ENCODE assay signal across 17 mouse cellular contexts in genomic region chr9:71492296-71493025, GRCm38 (mm10). TPM values are rescaled to one million over a fixed set of nuclear protein-coding genes. Genes with fewer than 3 reads are reported as not detected.
DNase-seq lines count a peak whose midpoint lies in the region; ATAC-seq and TF ChIP-seq lines count a peak whose summit lies in the region.
"Had no signal": no experiment of that assay in that cellular context is flagged by ENCODE, and none has a peak within 500 bp of the region (broad histone marks: within the 10 kb centered on the region; RNA-seq: fewer than 3 reads in every experiment).

No protein-coding gene starts in this region.

- in situ Hi-C loops in ES-E14 (cut with MboI; ENCODE audit: low sequenced_read_pairs in 2 of 2, unreplicated experiment in 2 of 2) = no loop called here

- no peak overlapping the region for H3K4me2 ChIP-seq in embryonic facial prominence, embryonic 14.5 days (ENCODE audit: low read depth, low read length)
- H3K4me2 ChIP-seq in forebrain, embryonic 13.5 days = no peak overlapping the region
- H3K4me2 ChIP-seq: hindbrain, embryonic 12.5 days; limb, embryonic 13.5 days had no signal

- H3K4me1 ChIP-seq in E14TG2a.4 (replicated peaks; ENCODE audit: low read depth, low read length) (peaks cover 55% of the 10 kb centered on the region), ES-E14 (ENCODE audit: control insufficient read depth in 2 of 2, insufficient read depth in 2 of 2, low read length in 2 of 2, poor library complexity in 1 of 2) (peaks cover 11 to 23% of the 10 kb centered on the region in 2 experiments)
- no peaks in the 10 kb centered on the region for H3K4me1 ChIP-seq in embryonic facial prominence, embryonic 14.5 days (ENCODE audit: control insufficient read depth, insufficient read depth, low read length)
- no peaks in the 10 kb centered on the region for H3K4me1 ChIP-seq in forebrain, embryonic 13.5 days

- H3K27me3 ChIP-seq in E14TG2a.4 (ENCODE audit: insufficient read depth, low read length) = no peaks in the 10 kb centered on the region
- no peaks in the 10 kb centered on the region for H3K27me3 ChIP-seq in embryonic facial prominence, embryonic 14.5 days (replicated peaks; ENCODE audit: control insufficient read depth, insufficient read depth, low read length)
- H3K27me3 ChIP-seq in forebrain, embryonic 13.5 days = 0 out of 2 replicates have a peak, but pooled peaks cover 4% of the 10 kb centered on the region
- H3K27me3 ChIP-seq: hindbrain, embryonic 12.5 days had no signal

- WGBS in embryonic facial prominence, embryonic 14.5 days = 76% methylated on average over 15 of the region's 15 CpGs
- WGBS in forebrain, embryonic 13.5 days = 90% methylated on average over 15 of the region's 15 CpGs

- H3K36me3 ChIP-seq in E14TG2a.4 (ENCODE audit: insufficient read depth, low read length) = no peaks in the 10 kb centered on the region
- H3K36me3 ChIP-seq in ES-E14 (ENCODE audit: control insufficient read depth, insufficient read depth, low read length, poor library complexity, severe bottlenecking) = no peaks in the 10 kb centered on the region
- no peaks in the 10 kb centered on the region for H3K36me3 ChIP-seq in embryonic facial prominence, embryonic 14.5 days (ENCODE audit: control insufficient read depth, insufficient read depth, low read length)
- no peaks in the 10 kb centered on the region for H3K36me3 ChIP-seq in forebrain, embryonic 13.5 days (ENCODE audit: poor library complexity, severe bottlenecking)
- H3K36me3 ChIP-seq: hindbrain, embryonic 12.5 days; limb, embryonic 13.5 days had no signal

- H3K4me3 ChIP-seq in E14TG2a.4 (replicated peaks; ENCODE audit: low read length) (0 out of 2 replicates have a peak overlapping the region, but pooled peaks have one; percentile 29), ES-E14 (ENCODE audit: insufficient read depth in 1 of 2, low read depth in 1 of 2, low read length in 2 of 2, poor library complexity in 1 of 2, severe bottlenecking in 1 of 2) (no peak overlapping the region; a peak in 1 of 4 replicates)
- no peak overlapping the region for H3K4me3 ChIP-seq in embryonic facial prominence, embryonic 14.5 days (ENCODE audit: low read depth, low read length)
- no peak overlapping the region for H3K4me3 ChIP-seq in forebrain, embryonic 13.5 days
- H3K4me3 ChIP-seq: heart, adult 2 months; hindbrain, embryonic 12.5 days; limb, embryonic 13.5 days had no signal

- H3K27ac ChIP-seq in ES-E14 (ENCODE audit: insufficient read depth, low read depth, low read length, poor library complexity, severe bottlenecking) = peak overlapping the region; percentile 95
- 0 out of 2 replicates have a peak overlapping the region, but pooled peaks have one; percentile 2 for H3K27ac ChIP-seq in embryonic facial prominence, embryonic 14.5 days (replicated peaks; ENCODE audit: low read depth, low read length)
- no peak overlapping the region for H3K27ac ChIP-seq in forebrain, embryonic 13.5 days
- H3K27ac ChIP-seq: heart, adult 2 months; hindbrain, embryonic 12.5 days; limb, embryonic 13.5 days; liver, embryonic 14.5 days had no signal

- no peak for TF ChIP-seq CTCF in E14TG2a.4 (conservative IDR thresholded peaks at IDR 0.05; ENCODE audit: low read length)

- H3K9ac ChIP-seq in ES-E14 (ENCODE audit: insufficient read depth, low read depth, low read length, poor library complexity, severe bottlenecking) = peak overlapping the region; percentile 78
- no peak overlapping the region for H3K9ac ChIP-seq in embryonic facial prominence, embryonic 14.5 days (ENCODE audit: low read depth, low read length)
- no peak overlapping the region for H3K9ac ChIP-seq in forebrain, embryonic 13.5 days
- H3K9ac ChIP-seq: hindbrain, embryonic 12.5 days; limb, embryonic 13.5 days; liver, embryonic 14.5 days had no signal

- peaks cover 27% of the 10 kb centered on the region for H3K9me3 ChIP-seq in E14TG2a.4 (ENCODE audit: low read length)
- no peaks in the 10 kb centered on the region for H3K9me3 ChIP-seq in ES-E14 (ENCODE audit: control insufficient read depth, insufficient read depth, low read depth, low read length)
- H3K9me3 ChIP-seq in embryonic facial prominence, embryonic 14.5 days (ENCODE audit: control insufficient read depth, low read length) = no peaks in the 10 kb centered on the region
- no peaks in the 10 kb centered on the region for H3K9me3 ChIP-seq in forebrain, embryonic 13.5 days (replicated peaks)
- H3K9me3 ChIP-seq: hindbrain, embryonic 12.5 days; limb, embryonic 13.5 days had no signal

- ATAC-seq in embryonic facial prominence, embryonic 14.5 days (ENCODE audit: low read depth) = no peak
- ATAC-seq in forebrain, embryonic 13.5 days = no peak
- ATAC-seq: lung, postnatal 0 days had no signal

- DNase-seq in kidney, adult 9 months = peak; percentile 56
- DNase-seq in kidney, postnatal 4 days = no peak
- DNase-seq in ES-E14 (ENCODE audit: low read depth, low spot score) = no peak
- DNase-seq in embryonic facial prominence, embryonic 14.5 days (ENCODE audit: low spot score) = no peak
- DNase-seq in ovary, postnatal 36 days (ENCODE audit: low spot score) = no peak
- no peak for DNase-seq in thymus, adult 18-20 months
- DNase-seq: cerebellum, adult 9-11 months; gastrocnemius, postnatal 10 days; heart, adult 2 months; spleen, adult 18-20 months; thymus, postnatal 36 days had no signal

TF ChIP-seq in ES-E14, 5 proteins besides CTCF, POLR2A, EP300 and RAD21:
- TF ChIP-seq ZC3H11A (IDR thresholded peaks at IDR 0.05; ENCODE audit: borderline replicate concordance, low read depth, low read length) = no peak
- no peak for TF ChIP-seq CHD2 (IDR thresholded peaks at IDR 0.05; ENCODE audit: low read depth, low read length)
- no peak for TF ChIP-seq ZNF384 (IDR thresholded peaks at IDR 0.05; ENCODE audit: low read depth, low read length)
- no peak for TF ChIP-seq HCFC1 (IDR thresholded peaks at IDR 0.05; ENCODE audit: borderline replicate concordance, insufficient read depth, low read length)
- TF ChIP-seq MAFK (IDR thresholded peaks at IDR 0.05; ENCODE audit: insufficient read depth, low read depth, low read length) = no peak

RNA-seq across cellular contexts. Expression of gene Polr2m, which starts 6.7 kb away (rescaled TPM):
- 119 and 163 TPM in 2 replicates for total RNA-seq in ES-E14 (2012; rRNA removed)
- 302 and 338 TPM in 2 replicates for polyA plus RNA-seq in embryonic facial prominence, embryonic 14.5 days (2014; fragmentation: Nextera tagmentation; extraction: Ambion mirVana)
- 369 and 394 TPM in 2 replicates for polyA plus RNA-seq in forebrain, embryonic 13.5 days (2015; fragmentation: Nextera tagmentation; extraction: Ambion mirVana)
